Mouse (Mus musculus) cerebellum, postnatal 14 days (tissue): ENCODE measurements around the gene Dynlt1f.
"Not testable (repeated sequence)": the region's sequence is repeated elsewhere in the genome, so short reads cannot be mapped to it uniquely, and the experiment has no call there.

ENCODE experiments used
- DNase-seq, 2 experiments: peaks; one replicate each; pipeline ENCODE4 v3.0.0; 2021; ENCODE audit warnings: mixed read lengths in 2 of 2

Gene Dynlt1f

DNA sequence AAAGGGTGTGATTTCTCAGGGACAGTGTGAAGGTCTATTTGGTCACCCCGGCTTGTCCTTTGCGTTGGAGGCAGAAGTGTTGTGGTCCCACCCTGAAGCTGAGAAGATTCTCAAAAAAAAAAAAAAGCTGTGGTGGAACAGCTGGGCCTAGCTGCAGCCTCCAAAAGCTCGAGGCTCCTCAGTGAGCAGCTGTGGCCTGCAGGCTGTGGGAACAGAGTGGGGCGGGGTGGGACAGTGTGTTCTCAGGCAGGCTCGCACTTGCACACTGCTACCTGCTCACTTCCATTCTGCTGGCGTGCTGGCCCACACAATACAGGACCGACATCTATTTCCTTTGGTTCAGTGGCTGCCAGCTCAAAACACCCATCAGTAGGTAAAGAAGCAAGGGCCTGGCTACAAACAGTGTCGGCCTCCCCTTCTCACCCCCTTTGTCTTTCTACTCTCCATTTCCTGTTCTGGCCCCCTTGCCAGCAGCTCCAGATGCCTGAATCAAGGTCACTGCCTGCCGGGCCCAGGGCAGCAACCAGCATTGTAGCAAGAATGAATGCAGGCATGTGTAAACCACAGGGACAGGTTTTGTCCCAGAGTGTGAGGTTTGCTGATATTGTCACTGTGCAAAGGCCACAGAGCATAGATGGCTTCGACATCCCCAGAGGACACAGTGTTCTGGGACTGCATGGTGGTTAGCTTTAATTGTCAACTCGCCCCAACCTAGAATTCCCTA lies 5.6 kb upstream of the Dynlt1f start:
- not testable (repeated sequence) for DNase-seq

DNA sequence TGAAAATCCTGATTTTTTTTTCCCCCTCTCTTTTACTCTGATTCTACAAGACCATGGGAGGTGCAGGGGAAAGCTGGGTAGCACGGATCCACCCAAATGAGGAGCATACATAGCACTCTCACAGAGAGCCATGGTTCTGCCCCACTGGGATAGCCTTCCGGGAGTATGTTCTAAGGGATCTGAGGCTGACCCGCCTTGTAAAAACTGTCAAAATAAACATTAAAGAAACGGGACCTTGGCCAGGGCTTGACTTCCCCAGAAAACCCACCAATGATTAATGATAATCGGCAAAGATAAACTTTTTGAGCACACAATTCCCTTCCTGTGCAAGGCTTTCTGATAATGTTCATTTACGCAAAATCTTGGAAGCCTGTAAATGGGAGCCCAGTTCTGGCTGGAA lies 4.9 kb upstream of the Dynlt1f start:
- DNase-seq, result not testable (repeated sequence)

DNA sequence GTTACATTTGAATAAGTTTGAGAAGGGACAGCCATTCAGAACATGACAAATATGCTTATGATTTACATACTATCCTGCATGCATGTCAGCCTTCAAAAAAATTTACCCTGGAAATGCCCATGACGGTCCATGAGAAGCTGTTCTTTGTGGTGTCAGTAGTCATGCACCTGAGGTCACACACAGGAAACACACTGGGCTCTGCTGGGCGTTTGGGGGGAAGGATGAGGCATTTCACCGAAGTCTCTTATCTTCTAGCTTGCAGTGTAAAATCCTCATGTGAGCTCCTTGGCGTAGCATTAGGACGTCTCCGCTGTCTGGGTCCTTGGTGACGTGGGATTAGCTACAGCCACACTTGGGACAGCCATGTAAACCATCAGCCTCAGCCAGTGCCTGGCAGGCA lies 3.1 kb upstream of the Dynlt1f start, which contains the start of gene Sytl3:
Gene Sytl3 (plus strand): TSS at position 293 of the 400 bp plus-strand sequence.
- DNase-seq, result not testable (repeated sequence)

DNA sequence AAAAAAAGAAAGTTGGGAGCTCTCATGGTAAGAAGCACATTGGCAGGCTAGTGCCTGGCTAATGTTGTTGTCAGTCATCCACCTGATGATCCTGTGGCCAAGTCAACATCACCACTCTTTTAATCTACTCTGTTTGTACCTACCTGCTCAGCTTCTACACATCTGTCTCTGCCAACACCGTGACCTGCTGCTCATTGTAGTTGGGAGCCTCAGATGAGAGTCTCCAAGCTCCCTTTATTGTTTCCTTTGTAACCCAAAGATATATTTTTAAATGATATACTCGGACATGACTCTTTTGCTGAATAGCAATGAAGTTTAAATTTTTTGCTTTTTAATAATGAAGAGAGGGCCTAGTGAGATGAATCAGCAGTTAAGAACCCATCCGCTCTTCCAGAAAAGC lies 771 bp upstream of the Dynlt1f start:
- peak in 1 of 2 experiments; percentile 20 for DNase-seq

DNA sequence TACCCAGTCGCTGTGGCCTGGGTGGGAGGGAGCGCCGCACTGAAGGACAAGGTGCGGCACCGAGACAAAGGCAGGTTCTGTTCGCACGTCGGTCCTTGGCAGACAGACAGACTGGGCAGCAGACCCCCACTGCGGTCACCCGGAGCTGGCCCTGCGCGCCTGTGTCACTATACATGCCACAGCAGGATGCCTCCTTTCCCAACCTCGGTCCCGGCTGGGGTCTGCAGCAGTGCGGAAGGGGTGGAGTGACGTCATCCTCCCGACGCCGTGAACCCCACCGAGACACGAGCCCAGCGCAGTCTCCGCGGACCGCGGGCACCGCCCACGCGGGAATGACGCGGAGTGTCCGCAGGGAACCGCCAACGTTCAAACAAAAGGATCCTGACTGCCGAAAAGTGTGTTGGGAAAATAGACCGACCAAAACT lies 601 bp downstream of the Dynlt1f start:
- DNase-seq, result peak; percentile 82 to 86

DNA sequence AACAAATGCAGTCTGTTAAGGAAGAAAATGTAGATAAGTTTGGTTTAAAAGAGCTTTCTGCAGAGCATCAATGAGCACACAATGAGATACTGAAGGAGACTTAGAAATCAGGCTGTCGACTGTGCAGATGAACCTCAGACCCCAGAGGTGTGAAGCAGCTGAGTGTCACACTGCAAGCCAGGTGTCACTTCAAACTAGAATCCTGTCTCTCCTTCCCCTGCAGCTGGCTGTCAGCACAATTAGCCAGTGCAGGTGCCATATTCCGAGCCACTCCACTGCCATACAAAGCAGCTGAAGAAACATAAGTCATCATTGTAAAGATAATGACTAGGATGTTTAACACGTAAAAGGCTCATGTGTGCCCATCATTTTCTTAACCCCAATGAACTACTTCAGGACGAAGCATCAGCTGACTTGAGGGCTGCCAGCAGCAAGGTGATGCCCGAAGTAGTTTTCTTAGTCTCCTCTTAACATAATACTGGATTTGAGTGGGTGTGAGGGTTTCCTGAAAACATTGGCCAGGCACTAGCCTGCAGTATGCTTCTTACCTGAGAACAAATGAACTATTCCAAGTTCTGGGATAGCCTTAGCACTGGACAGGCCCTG lies 2.3 kb downstream of the Dynlt1f start:
- not testable (repeated sequence) for DNase-seq

DNA sequence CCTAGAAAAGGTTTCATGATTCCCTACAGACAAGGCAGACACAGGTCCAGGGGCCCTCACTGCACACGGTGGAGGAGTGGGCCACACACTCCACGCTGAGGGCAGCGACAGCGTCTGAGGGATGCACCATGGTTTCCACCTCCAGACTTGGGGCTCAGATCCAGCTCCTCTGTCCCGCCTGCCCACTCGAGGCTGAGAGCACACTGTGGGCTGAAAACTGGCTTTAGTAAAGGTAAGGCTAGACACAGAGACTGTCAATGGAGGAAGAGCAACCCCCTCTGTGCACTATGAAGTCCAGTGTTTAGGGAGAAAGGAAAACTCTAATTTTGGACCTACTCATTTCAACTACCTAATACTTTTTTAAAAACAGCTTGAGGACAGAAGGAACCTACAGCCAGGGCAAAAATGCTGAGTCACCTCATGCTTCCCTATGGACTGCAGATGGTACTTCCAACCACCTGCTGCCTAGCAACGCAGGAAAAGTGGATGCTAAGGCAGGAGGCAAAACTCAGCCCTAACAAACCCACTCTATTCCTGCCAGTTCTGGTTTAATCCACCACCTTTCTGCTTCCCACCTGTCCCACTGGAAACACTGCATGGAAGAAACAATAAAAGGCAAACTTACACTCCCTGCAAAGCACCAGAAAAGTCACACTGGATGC lies 4.7 kb downstream of the Dynlt1f start:
- not testable (repeated sequence) for DNase-seq

DNA sequence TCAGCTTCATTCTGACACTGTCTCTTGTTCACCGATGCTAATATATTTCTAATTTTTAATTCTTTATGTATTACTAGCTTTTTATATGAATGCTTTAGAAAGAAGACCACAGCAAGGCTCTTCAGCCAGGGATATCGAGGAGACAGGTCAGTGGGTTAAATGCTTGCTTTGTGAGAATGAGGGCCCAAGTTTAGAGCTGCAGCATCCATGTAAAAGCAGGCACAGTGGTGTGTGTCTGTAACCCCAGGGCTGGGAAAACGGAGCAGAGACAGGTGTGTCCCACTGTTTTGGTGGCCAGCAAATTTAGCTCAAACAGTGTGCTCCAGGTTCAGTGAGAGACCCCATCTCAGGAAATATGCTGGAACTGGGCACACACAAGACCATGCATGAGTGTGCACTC lies 8.2 kb downstream of the Dynlt1f start:
- not testable (repeated sequence) for DNase-seq

DNA sequence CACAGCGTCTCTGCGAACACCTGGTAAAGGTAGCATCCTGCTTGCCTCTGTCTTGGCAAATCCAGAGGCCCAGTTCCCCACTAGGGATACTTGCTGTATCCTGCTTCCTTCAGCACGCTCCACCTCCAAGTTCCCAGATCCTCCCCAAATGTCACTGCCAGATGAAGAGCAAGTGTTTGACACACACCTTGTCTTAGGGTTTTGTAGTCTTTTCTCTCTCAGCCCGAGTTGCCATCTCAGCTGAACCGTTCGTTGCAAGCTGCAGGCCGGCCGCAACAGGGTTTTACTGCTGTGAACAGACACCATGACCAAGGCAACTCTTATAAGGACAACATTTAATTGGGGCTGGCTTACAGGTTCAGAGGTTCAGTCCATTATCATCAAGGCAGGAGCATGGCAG lies 8.9 kb downstream of the Dynlt1f start:
- DNase-seq, result not testable (repeated sequence)

DNA sequence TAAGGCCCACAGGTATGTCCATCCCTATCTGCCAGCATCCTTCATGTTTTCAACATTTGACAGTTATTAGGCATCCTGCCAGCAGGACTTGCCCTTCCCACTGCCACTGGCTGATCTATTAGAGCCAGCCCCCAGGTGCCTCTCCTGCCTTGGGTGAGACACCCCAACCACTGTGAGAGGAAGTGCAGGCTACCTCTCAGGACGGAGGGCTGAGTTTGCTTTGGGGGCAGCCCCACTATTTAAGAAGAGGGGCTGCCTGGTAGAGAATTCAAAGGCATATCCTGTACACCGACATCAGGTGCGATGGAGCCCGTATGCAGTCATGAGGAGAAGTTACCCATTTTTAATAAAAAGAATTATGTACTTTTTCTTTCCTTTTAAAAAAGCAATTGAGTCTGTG lies 10.0 kb downstream of the Dynlt1f start:
- not testable (repeated sequence) for DNase-seq

DNA sequence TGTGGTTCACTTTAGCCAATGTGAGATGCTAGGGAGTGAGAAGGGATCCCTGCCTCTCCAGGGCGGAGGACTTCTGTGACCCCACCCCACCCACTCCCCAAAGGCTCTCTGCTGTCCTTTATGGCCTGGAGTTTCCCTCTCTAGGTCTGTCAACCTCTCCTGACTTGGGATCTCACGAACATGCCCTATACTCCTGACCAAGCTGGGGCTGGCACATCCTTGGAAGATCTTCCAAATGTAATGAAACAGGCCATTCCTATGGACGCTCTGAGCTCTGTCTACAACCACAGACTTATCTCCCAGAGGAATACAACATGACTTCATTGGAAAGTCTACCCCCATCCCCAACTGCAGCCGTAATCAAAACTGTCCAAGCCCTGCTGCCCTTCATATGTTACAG lies 11.0 kb downstream of the Dynlt1f start:
- DNase-seq, result not testable (repeated sequence)

DNA sequence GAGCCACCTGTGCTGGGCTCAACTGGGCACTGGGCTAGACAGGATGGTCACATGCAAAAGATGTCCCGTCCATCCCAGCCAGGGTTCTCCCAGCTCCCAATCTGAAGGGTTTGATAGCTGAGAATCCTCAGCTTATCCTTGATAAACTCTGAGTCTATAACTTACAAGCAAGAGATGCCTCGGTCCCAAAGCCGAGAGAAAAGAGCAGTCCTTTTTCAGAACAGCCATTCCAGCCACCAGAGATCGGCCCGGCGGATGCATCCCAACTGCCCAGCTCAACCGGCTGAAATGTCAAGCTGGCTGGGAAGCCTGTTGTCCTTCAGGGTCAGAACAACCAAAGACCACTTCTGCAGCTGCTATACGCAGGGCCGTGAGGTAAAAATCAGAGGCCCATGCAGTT lies 11.5 kb downstream of the Dynlt1f start:
- not testable (repeated sequence) for DNase-seq

DNA sequence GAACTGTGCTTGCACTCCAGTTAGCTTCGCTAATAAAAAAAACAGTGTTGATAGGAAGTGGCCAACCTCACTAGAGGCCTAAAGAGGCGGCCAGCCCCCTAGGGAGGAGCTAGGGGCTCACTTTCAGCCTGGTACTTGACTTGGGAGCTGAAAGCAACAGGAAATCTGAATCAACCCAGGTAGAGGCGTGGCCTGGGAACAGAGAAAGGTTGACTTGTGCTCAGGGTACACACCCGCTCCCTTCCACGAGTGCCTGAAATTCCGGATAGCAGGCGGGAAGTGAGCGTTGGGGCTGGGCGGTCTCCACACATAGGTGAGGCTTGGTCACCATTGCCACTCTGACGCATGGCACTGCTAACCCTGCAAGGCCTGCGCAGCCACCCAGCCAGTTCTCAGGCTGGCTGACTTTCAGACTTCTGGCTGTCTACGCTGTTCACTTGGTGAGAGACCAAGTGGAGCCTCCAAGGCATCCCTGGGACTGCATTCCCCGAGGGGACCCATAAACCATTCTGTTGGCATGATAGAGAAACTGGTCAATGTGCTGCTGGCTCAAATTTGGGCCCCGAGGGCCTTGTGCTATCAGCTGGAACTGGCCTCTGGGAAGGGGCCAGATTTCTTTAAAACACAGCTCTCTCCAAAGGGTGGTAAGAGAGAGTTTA lies 14.8 kb downstream of the Dynlt1f start:
- not testable (repeated sequence) for DNase-seq

DNA sequence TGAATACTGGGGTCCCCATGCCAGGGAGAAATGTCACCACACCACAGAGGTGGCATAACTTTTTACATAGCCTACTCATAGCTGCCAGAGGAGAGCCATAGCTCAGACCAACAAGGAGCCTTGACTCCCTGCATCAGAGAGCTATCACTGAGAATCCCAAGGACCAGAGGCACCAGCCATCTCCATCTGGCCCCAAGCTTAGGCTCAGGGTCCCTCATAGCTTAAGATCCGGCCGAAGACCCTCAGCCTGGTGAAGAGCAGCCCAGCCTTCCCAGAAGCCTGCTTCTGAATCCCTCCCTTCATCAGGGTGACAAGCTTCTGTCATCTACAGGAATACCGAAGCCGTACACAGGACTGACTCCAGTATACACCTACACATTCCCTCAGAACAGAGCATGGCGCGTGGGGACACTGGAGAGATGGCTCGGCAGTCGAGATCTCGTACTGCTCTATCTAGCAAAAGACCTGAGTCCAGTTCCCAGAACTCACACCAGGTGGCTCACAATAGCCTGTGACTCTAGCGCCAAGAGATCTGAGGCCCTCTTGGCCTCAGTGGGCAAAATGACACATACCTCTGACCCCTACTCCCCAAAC lies 15.6 kb downstream of the Dynlt1f start:
- DNase-seq, result not testable (repeated sequence)

DNA sequence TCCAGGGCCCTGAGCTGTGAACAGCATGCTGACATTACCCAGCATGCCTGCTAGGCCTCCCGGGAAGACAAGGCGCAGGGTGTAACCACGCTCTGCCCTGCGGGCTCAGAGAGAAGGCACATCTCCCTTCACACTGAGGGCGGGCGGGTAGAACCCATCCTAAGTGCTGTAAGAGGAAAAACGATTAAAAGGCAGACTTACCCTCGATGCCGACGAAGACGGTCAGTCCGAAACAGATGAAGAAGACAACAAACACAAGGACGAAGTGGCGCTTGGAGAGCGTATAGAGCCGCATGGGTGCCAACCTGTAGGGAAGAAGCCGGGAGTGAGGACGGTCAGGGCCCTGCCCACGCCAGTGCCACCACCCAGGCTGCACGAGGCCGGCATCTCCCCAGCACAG lies 16.2 kb downstream of the Dynlt1f start:
- DNase-seq, result not testable (repeated sequence)

DNA sequence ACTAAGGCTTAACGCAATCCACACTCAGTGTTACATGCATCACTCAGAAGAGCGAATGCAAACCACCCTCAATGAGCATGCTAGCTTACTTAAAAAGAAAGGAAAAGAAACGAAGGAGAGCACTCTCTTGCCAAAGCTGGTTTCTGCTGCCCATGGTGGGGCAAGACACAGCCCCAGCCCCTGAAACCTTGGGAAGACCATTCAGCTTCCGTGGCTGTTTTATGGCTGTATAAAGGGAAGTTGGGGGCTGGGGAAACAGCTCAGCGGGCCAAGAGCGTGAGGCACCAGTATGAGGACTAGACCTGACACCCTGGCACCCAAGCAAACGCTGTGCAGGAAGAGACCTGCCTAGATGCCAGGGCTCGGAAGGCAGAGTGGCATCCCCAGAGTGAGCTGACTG lies 17.3 kb downstream of the Dynlt1f start:
- DNase-seq, result not testable (repeated sequence)

DNA sequence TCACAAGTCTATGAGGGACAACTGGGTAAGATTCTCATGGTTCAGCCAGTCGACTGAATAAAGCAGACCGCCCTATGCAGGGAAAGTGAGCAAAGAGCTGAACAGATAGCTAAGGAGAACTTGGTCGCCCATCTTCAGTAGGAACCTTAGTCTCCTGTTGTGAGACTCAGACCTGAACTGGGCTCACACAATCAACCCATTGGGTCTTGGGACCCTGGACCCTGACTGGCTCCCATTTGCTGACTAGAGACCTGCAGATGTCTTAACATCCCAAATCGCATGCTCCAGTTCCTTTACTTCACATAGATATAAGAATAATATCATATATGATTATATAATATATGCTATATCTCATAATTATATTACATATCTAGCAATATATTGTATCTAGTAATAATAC lies 18.3 kb downstream of the Dynlt1f start:
- not testable (repeated sequence) for DNase-seq

DNA sequence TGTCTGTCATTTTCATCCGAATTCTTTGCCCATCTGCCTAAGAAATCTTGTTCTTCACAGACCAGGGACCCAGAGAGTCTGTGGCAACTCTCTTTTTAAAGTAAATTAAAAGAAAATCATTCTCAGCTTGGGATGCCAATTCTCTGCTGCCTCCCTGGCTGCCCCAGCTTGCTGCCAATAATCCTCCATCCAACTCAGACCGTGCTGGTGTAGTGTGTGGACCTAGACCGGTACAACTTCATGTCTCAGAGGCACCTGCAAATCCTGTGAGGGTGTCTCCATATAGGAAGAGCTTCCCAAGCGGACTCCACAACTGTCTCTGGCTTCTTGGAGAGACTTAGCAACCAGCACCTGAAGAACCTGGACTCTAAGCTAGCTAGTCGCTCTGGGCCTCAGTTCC lies 18.8 kb downstream of the Dynlt1f start:
- peak; percentile 30 to 59 for DNase-seq

DNA sequence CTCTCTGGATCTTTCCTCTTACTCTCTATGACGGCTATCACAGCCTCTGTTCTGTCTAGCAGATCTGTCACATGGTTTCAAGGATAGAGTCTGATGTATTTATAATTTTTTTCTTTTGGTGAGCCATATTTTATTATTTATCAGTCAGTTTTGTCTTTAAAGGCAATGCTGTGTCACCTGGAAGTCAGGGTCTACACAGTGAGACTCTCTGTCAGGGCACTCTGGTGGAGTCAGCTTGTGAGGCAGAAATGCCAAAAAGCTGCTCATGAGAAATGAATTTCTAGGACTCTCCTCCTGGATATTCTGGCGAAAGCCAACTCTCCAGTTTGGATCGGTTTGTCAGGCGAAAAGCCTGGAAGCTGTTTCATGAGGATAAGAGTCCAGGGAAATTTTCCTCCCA lies 19.9 kb downstream of the Dynlt1f start:
- peak; percentile 46 to 60 for DNase-seq

DNA sequence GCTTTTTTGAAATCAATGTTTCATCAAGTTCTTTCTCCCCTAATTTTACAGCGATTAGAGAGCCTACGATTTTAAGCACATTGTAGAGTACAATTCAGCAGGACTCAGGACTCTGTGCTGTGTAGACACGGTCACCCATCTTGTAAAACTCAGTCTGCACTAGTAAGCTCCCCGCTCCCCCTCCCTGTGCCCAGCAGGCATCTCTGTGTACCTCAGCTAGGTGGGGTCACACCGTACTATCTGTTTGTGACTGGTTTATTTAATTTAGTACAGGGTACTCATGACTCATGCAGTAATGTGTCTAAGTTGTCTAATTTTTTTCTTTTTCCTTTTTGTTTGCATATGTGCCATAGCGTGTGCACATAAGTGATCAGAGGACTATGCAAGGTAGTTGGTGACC lies 22.9 kb downstream of the Dynlt1f start:
- DNase-seq, result not testable (repeated sequence)

DNA sequence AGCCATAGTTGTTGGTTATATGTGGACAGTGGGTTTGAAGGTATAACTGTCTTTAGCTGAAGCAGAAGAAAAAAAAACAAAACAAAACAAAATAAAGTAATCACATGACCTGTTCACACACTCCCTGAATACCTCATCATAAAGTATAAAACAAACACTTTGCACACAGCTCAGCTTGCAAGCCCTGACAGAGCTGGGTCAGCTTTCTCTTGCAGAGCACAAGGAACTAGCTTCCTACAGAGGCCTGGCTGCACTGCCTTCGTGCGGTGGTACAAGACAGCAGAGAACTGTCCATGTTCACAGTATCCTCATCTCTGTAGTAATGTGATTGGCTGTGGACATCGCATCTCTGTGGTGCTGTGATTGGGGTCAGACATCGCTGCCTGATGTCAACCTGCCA lies 25.3 kb downstream of the Dynlt1f start:
- not testable (repeated sequence) for DNase-seq

DNA sequence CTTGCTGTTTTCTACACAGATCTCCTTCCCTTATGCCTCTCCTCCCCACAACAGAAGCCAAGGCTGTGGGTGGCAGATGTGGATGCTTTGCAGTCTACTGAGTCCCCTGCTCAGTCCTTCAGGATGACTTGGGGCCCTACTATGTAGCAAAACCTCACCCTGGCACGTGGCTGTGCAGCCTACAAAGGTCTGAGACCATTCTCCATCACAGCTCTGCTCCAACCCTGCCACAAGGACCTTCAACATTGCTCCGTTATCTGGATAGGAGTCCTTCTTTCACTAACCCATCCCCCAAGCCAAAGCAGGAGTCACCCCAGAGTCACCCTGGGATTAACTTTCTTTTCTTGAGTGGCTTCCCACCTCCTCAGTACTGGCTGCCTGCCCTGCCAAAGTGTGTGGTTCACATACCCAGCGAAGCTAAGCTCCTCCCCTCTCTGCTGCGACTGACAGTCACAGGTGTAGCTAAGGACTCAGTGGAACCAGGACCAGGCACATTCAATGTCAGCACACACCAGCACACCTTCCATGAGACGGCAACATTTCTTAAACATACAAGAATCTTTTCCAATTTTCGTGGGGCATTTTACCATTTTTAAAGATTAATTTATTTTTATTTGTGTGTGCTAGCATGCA lies 30.7 kb downstream of the Dynlt1f start:
- DNase-seq, result not testable (repeated sequence)
